Mouse (Mus musculus) heart, embryonic 10.5 days (tissue): Measurements from ENCODE around the gene Fbxl17. TPM values are rescaled to one million over a fixed set of nuclear protein-coding genes. Genes with fewer than 3 reads are reported as not detected.
A peak's percentile ranks its signal among the peaks of the same experiment; 100 is the strongest.

Experiments used
- DNase-seq: peaks from one replicate; pipeline ENCODE4 v3.0.0-alpha.2; 2017; ENCODE audit warnings: low spot score
- H3K27ac ChIP-seq: fragments of 300-500 bp; sonication (generic); 2 replicates; pipeline ENCODE4 v1.5.1; 2016; ENCODE audit warnings: mild to moderate bottlenecking
- H3K27me3 ChIP-seq: fragments of 300-500 bp; sonication (generic); 2 replicates; pipeline ENCODE4 v1.6.1; 2016; ENCODE audit warnings: mild to moderate bottlenecking; ENCODE audit not compliant: poor library complexity, insufficient read depth, severe bottlenecking
- H3K36me3 ChIP-seq: fragments of 300-500 bp; sonication (generic); 2 replicates; pipeline ENCODE4 v1.6.1; 2016; ENCODE audit warnings: mild to moderate bottlenecking, moderate library complexity
- H3K4me1 ChIP-seq: fragments of 300-500 bp; sonication (generic); 2 replicates; pipeline ENCODE4 v1.6.1; 2016; ENCODE audit warnings: mild to moderate bottlenecking
- H3K4me3 ChIP-seq: fragments of 300-500 bp; sonication (generic); 2 replicates; pipeline ENCODE4 v1.5.1; 2016; ENCODE audit warnings: mild to moderate bottlenecking, moderate library complexity
- H3K9me3 ChIP-seq: fragments of 300-500 bp; sonication (generic); 2 replicates; pipeline ENCODE4 v1.6.1; 2016; ENCODE audit warnings: mild to moderate bottlenecking, moderate library complexity
- whole genome bisulfite sequencing: fragments of 180-500 bp; shearing (Covaris S2); methylation state at CpG from one replicate; pipeline ENCODE4 v1.1.7; 2016; 5-methylcytosine and 5-hydroxymethylcytosine counted together
- polyA plus RNA-seq: library from polyadenylated mRNA; unstranded; fragments of >200 nt; fragmentation: Nextera tagmentation; extraction: Ambion mirVana; gene quantifications from 2 replicates; pipeline ENCODE4 v1.2.1, GENCODE M21; 2016

Gene Fbxl17
- polyA plus RNA-seq, 1 experiment from 2014 or later = 4.2 TPM

DNA sequence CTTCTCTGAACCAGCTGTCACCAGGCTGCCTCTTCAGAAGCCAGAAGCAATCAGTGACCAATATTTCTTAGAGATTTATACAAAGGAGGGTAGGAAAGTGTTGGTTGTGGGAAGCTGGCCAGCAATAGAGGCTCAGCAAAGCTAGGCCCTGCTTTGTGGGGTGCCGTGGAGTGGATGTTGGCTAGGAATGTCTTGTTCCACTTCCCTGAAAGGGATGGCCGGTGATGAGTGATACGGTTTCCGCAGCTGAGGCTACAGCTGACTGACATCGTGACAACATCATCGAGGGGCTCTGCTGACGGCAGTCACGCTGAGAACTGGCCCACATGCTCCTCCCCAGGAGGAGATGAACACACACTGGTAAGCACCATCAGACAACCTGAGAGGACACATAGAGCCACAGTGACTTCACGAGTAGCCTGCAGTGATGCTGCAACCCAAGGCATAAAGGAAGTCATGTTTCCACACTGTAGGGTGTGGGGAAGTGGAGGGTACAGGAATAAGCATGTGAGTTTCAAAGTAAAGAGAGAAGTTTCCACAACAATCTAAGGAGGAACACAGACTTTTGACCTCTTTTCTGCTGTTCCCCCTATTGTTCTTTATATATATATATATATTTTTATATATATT lies 456.7 kb downstream of the Fbxl17 start:
- DNase-seq = no peak
- H3K36me3 ChIP-seq = no peaks in the 10 kb centered on the region
- H3K4me1 ChIP-seq = peaks cover 13% of the 10 kb centered on the region; the same call in 1 of the 2 replicates
- H3K27ac ChIP-seq = no peak overlapping the region
- WGBS = 73% methylated on average over 9 of the region's 9 CpGs
- H3K4me3 ChIP-seq = no peak overlapping the region
- no peaks in the 10 kb centered on the region for H3K27me3 ChIP-seq
- no peaks in the 10 kb centered on the region for H3K9me3 ChIP-seq

DNA sequence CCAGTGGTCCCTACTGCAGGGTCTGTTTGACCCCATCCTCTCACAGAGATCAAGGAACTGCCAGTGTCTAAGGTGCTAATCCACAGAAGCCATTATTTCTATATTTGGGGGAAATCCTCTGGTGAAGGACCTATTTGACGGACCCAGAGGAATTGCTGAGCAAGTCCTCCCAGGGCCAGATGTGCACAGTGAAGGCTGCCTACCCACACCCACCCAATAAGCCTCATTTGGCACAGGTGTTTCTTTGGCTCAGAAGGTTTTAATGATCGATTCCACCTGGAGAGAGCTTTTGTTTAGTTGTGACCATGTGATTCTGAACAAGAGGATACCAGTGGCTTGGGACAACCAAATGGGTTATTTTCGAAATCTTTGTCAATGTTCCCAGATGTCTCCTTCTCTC lies 462.3 kb downstream of the Fbxl17 start:
- WGBS = 78% methylated on average over 3 of the region's 3 CpGs
- DNase-seq = no peak
- Histone ChIP-seq H3K27ac (no peak overlapping the region), H3K9me3 (no peaks in the 10 kb centered on the region), H3K4me3 (no peak overlapping the region), H3K36me3 (no peaks in the 10 kb centered on the region), H3K27me3 (no peaks in the 10 kb centered on the region), H3K4me1 (no peaks in the 10 kb centered on the region)

- WGBS = 85% methylated on average over 5 of the region's 5 CpGs
- no peaks in the 10 kb centered on the region for H3K9me3 ChIP-seq
- no peak overlapping the region for H3K27ac ChIP-seq
- no peak overlapping the region for H3K4me3 ChIP-seq
- no peak for DNase-seq
- H3K27me3 ChIP-seq = no peaks in the 10 kb centered on the region
- no peaks in the 10 kb centered on the region; the same call in 1 of the 2 replicates for H3K4me1 ChIP-seq
- no peaks in the 10 kb centered on the region for H3K36me3 ChIP-seq
These were observed 466.7 kb downstream of the Fbxl17 start for GRCm38 (mm10) chr17:63033141-63033540.

GRCm38 (mm10) chr17:63029105-63029504 lies 470.7 kb downstream of the Fbxl17 start:
- no peak for DNase-seq
- WGBS = 38% methylated on average over 4 of the region's 4 CpGs
- H3K27ac ChIP-seq = no peak overlapping the region
- no peaks in the 10 kb centered on the region for H3K9me3 ChIP-seq
- H3K4me1 ChIP-seq = peaks cover 4% of the 10 kb centered on the region
- H3K36me3 ChIP-seq = no peaks in the 10 kb centered on the region
- H3K27me3 ChIP-seq = no peaks in the 10 kb centered on the region
- no peak overlapping the region for H3K4me3 ChIP-seq

GRCm38 (mm10) chr17:63025238-63025637 lies 474.6 kb downstream of the Fbxl17 start:
- Histone ChIP-seq H3K27ac (no peak overlapping the region), H3K36me3 (no peaks in the 10 kb centered on the region), H3K27me3 (no peaks in the 10 kb centered on the region), H3K4me1 (peaks cover 4% of the 10 kb centered on the region), H3K9me3 (no peaks in the 10 kb centered on the region), H3K4me3 (no peak overlapping the region)
- DNase-seq = no peak
- WGBS = 68% methylated on average over 15 of the region's 15 CpGs

DNA sequence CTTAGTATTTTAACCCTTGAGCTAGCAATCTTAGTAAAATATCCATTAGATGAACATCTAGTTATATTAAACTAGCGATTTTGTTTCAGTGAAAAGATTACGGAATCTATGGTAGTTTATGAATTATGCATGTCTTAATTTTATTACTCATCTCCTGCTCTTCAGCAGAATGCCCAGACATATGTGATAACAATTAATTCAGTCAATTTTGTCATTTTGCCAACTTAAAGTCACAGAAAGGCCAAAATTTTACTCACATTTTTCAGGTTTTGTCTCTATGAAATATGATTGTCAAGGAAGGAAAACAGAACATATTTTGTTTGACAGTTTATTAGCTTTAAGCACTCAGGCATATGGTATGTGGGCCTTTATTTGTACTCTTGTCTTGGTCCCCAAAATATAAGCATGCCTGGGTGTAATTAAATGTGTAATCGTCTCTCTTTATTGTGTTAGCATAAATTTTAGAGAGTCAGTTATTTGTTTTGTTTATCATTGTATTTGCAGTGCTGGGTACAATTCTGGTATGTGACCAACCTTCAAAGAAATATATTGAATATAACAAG lies 482.1 kb downstream of the Fbxl17 start:
- DNase-seq = no peak
- Histone ChIP-seq H3K27me3 (no peaks in the 10 kb centered on the region), H3K27ac (no peak overlapping the region), H3K36me3 (no peaks in the 10 kb centered on the region), H3K9me3 (no peaks in the 10 kb centered on the region), H3K4me1 (no peaks in the 10 kb centered on the region), H3K4me3 (no peak overlapping the region)
- WGBS = 88% methylated on average over 3 of the region's 3 CpGs

DNA sequence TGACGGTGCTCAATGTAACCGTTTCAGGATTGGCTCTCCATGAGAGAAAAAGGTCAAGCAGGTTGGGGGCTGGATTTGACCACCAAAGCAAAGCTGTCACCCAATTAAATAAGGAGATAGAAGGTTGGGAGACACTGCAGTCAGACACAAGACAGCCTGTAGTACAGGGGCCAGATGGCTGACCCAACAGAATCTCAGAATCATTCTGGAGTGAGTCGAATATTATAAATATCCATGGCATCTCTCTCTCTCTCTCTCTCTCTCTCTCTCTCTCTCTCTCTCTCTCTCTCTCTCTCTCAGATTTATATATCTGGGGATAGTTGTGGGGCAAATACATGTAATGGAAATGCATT lies 487.3 kb downstream of the Fbxl17 start:
- WGBS = 48% methylated on average over 3 of the region's 3 CpGs
- Histone ChIP-seq H3K36me3 (no peaks in the 10 kb centered on the region), H3K9me3 (no peaks in the 10 kb centered on the region), H3K27ac (peak overlapping the region; percentile 69; the same call in 1 of the 2 replicates), H3K27me3 (no peaks in the 10 kb centered on the region), H3K4me3 (no peak overlapping the region), H3K4me1 (peaks cover 23% of the 10 kb centered on the region)
- DNase-seq = no peak

GRCm38 (mm10) chr17:63011893-63012570 lies 487.8 kb downstream of the Fbxl17 start:
- 57% methylated on average over 13 of the region's 13 CpGs for WGBS
- Histone ChIP-seq H3K9me3 (no peaks in the 10 kb centered on the region), H3K4me1 (peaks cover 23% of the 10 kb centered on the region), H3K36me3 (no peaks in the 10 kb centered on the region), H3K4me3 (no peak overlapping the region), H3K27ac (peak overlapping the region; percentile 74), H3K27me3 (no peaks in the 10 kb centered on the region)
- DNase-seq = peak; percentile 90

GRCm38 (mm10) chr17:63010830-63011229 lies 489.0 kb downstream of the Fbxl17 start:
- 90% methylated on average over 10 of the region's 10 CpGs for WGBS
- Histone ChIP-seq H3K36me3 (no peaks in the 10 kb centered on the region), H3K4me1 (peaks cover 23% of the 10 kb centered on the region), H3K27ac (no peak overlapping the region), H3K4me3 (no peak overlapping the region), H3K9me3 (no peaks in the 10 kb centered on the region), H3K27me3 (no peaks in the 10 kb centered on the region)
- DNase-seq = no peak

GRCm38 (mm10) chr17:63008788-63009187 lies 491.0 kb downstream of the Fbxl17 start:
- no peak for DNase-seq
- Histone ChIP-seq H3K36me3 (no peaks in the 10 kb centered on the region), H3K9me3 (no peaks in the 10 kb centered on the region)

DNA sequence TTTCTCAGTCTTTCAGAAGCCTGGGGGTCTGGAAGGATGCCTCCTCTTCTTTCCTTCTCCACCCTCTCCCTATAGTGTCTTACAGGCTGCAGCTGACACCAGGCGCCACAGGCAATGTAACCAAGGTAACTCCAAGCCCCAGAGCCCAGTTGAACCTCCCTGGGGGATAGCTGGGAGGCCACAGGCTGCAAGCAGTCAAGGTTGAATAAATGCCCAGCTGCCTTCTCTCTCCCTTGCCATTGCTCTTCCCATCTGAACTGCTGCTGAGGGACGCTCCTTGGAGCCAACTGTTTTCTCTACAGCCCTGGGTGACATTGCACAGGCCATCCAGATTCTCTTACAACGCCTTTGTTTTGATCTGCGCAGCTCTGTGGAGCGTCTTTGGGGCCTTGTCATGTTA lies 491.5 kb downstream of the Fbxl17 start:
- Histone ChIP-seq H3K27ac (0 out of 2 replicates have a peak overlapping the region, but pooled peaks have one; percentile 47), H3K9me3 (no peaks in the 10 kb centered on the region), H3K4me3 (no peak overlapping the region), H3K4me1 (peaks cover 23% of the 10 kb centered on the region), H3K27me3 (no peaks in the 10 kb centered on the region), H3K36me3 (no peaks in the 10 kb centered on the region)
- no peak for DNase-seq
- WGBS = 52% methylated on average over 5 of the region's 5 CpGs

More at GRCm38 (mm10) chr17:63008788-63009187, 491.0 kb downstream of the Fbxl17 start:
- H3K27me3 ChIP-seq = no peaks in the 10 kb centered on the region
- no peak overlapping the region for H3K4me3 ChIP-seq
- H3K27ac ChIP-seq = no peak overlapping the region
- peaks cover 23% of the 10 kb centered on the region for H3K4me1 ChIP-seq
- 70% methylated on average over 4 of the region's 4 CpGs for WGBS

DNA sequence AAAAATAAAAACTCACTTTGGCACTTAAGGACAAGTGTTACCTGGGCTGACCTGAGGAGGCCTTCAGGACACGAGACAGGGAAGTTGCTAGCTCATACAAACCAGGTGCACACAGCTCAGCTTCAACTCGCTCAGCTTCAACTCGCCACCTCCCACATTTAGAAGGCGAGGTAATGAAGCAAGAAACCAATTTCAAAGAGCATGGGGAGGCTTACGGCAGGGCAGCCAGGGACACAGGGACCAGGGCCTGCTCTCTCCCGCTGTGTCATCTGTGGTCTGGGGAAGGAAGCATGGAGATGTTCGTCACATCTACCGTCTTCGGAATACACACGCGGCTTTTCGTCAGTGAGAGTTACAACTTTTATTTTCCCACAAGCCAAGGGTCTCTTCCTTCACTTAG lies 491.9 kb downstream of the Fbxl17 start:
- H3K27ac ChIP-seq = no peak overlapping the region
- no peak overlapping the region for H3K4me3 ChIP-seq
- no peaks in the 10 kb centered on the region for H3K36me3 ChIP-seq
- H3K27me3 ChIP-seq = no peaks in the 10 kb centered on the region
- no peak for DNase-seq
- WGBS = 72% methylated on average over 12 of the region's 12 CpGs
- no peaks in the 10 kb centered on the region for H3K9me3 ChIP-seq
- peaks cover 23% of the 10 kb centered on the region for H3K4me1 ChIP-seq
